Mouse (Mus musculus) heart, postnatal 0 days (tissue): ENCODE data around the gene Stambp. TPM values are rescaled to one million over a fixed set of nuclear protein-coding genes. Genes with fewer than 3 reads are reported as not detected.

Source experiments
- ATAC-seq: fragments of 200-750 bp; cut with Nextera tagmentation; 2 replicates; pipeline ENCODE4 v1.8.0; 2017; ENCODE audit warnings: low read depth, moderate number of reproducible peaks, moderate library complexity; ENCODE audit not compliant: insufficient read depth
- DNase-seq: peaks from one replicate; pipeline ENCODE4 v3.0.0-alpha.2; 2016; ENCODE audit warnings: low spot score
- H3K27ac ChIP-seq: fragments of 300-500 bp; sonication (generic); 2 replicates; pipeline ENCODE4 v1.5.1; 2014; ENCODE audit warnings: low read depth, mild to moderate bottlenecking
- H3K27me3 ChIP-seq: fragments of 300-500 bp; sonication (generic); 2 replicates; pipeline ENCODE4 v1.6.1; 2014; ENCODE audit warnings: low read length, mixed read lengths; ENCODE audit not compliant: control insufficient read depth, insufficient read depth
- H3K36me3 ChIP-seq: fragments of 300-500 bp; sonication (generic); replicated peaks from 2 replicates; pipeline ENCODE4 v1.6.1; 2014; ENCODE audit warnings: low read length, mixed read lengths; ENCODE audit not compliant: control insufficient read depth, insufficient read depth
- H3K4me1 ChIP-seq: fragments of 300-500 bp; sonication (generic); 2 replicates; pipeline ENCODE4 v1.6.1; 2014; ENCODE audit warnings: antibody characterized with exemption; ENCODE audit not compliant: control insufficient read depth, insufficient read depth
- H3K4me2 ChIP-seq: fragments of 300-500 bp; sonication (generic); 2 replicates; pipeline ENCODE4 v1.6.1; 2014; ENCODE audit warnings: low read depth, mild to moderate bottlenecking, low read length, moderate library complexity
- H3K4me3 ChIP-seq: fragments of 300-500 bp; sonication (generic); 2 replicates; pipeline ENCODE4 v1.5.1; 2014; ENCODE audit warnings: low read depth, low read length
- H3K9ac ChIP-seq: fragments of 300-500 bp; sonication (generic); replicated peaks from 2 replicates; pipeline ENCODE4 v1.6.1; 2014; ENCODE audit warnings: low read depth, low read length, mixed read lengths
- H3K9me3 ChIP-seq: fragments of 300-500 bp; sonication (generic); replicated peaks from 2 replicates; pipeline ENCODE4 v1.6.1; 2016; ENCODE audit warnings: low read length; ENCODE audit not compliant: control insufficient read depth
- CTCF ChIP-seq: IDR thresholded peaks from 2 replicates; pipeline ENCODE4 v1.5.1; 2016; ENCODE audit warnings: antibody characterized with exemption, control low read depth, low read depth
- EP300 ChIP-seq: IDR thresholded peaks from 2 replicates; pipeline ENCODE4 v1.6.1; 2016; ENCODE audit warnings: antibody characterized with exemption, low read depth
- WGBS: fragments of 180-500 bp; shearing (Covaris S2); extraction: QIAGEN DNeasy Blood & Tissue Kit; methylation state at CpG from one replicate; pipeline ENCODE4 v1.1.7; 2014; 5-methylcytosine and 5-hydroxymethylcytosine counted together
- polyA plus RNA-seq: library from polyadenylated mRNA; unstranded; fragments of >200 nt; fragmentation: Nextera tagmentation; extraction: Ambion mirVana; gene quantifications from 2 replicates; pipeline ENCODE4 v1.2.1, GENCODE M21; 2015
- total RNA-seq: library from RNA; depleted of rRNA; stranded (reverse); fragments of >200 nt; gene quantifications from 2 replicates; pipeline ENCODE4 v1.2.3, GENCODE M21; 2014; ENCODE audit warnings: low replicate concordance

Stambp gene
- total and polyA plus RNA-seq, 2 experiments from 2014 or later, result 1.5 to 22.9 TPM

DNA sequence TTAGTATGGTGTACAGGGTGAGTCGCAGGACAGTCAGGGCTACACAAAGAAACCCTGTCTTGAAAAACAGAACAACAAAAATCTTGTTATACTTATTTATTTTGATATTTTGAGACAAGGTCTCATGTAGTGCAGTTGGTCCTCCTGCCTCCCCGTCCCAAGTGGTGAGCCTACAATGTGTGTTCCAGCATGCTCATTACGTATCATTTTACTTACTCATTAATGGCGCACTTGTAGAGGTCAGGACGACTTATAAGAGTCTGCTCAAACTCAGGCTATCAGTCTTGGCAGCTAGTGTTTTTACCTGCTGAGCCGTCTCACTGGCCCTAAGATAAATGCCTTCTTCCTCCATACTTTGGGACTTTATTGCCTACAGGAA is 65.4 kb downstream of the Stambp start:
- H3K9ac ChIP-seq, result peak overlapping the region; percentile 77
- no peaks in the 10 kb centered on the region for H3K9me3 ChIP-seq
- peak overlapping the region; percentile 76 for H3K4me3 ChIP-seq
- H3K27ac ChIP-seq, result peak overlapping the region; percentile 100
- H3K36me3 ChIP-seq, result no peaks in the 10 kb centered on the region; the same call in 1 of the 2 replicates
- WGBS, result 17% methylated on average over 6 of the region's 6 CpGs
- no peak for DNase-seq
- no peak for ATAC-seq
- TF ChIP-seq CTCF (no peak), EP300 (no peak)
- no peaks in the 10 kb centered on the region for H3K27me3 ChIP-seq
- H3K4me2 ChIP-seq, result peak overlapping the region; percentile 86
- peaks cover 12% of the 10 kb centered on the region; the same call in 1 of the 2 replicates for H3K4me1 ChIP-seq

DNA sequence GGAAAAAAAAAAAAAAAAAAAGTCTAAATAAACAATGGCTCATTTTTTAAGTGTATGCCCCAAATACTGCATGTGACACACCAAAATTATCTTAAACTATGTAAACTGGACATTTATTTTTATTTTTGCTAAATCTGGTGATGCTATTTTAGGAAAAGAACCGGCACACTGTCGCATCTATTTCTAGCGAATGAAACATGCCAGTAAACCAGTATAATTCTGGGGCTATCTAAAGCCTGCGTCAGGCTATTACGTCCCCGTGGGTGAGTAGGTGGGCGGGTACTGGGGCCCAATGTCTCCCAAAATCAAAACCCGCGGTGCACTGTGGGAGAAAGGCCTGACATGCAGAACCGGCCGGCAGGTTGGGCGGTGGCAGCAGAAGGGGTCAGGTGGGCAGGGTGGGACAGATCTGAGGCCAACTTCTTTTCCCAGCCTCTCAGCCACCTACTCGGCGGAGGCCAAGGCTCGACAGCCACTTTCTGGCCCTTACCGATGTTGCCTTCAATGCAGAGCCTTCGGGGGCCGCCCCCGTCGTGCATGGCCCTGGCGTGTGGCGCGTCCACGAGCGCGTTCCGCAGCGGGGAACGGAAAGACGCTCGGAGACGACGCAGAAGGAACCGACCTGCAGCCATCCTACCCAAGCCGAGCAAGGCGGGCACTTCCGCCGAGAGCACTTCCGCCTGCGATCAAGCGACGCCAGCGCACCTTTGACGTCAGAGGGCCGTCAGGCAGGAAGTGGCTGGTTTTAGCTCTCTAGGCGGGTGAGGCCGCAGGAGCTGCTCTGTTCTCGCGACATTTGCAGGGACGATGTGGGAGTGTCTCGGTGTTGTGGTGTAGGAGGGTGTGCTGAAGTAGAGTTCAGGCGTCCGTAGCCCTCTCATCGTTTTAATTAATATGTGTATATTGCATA is 66.0 kb downstream of the Stambp start, which contains the start of gene Dguok:
Gene Dguok, minus strand, starts transcription at position 712 of the 910 bp plus-strand sequence.
- H3K27ac ChIP-seq, result peak within 1 kb of the TSS; percentile 100
- H3K4me3 ChIP-seq, result peak within 1 kb of the TSS; percentile 76
- peak within 1 kb of the TSS; percentile 77 for H3K9ac ChIP-seq
- H3K4me1 ChIP-seq, result peaks cover 16% of the 10 kb centered on the region; the same call in 1 of the 2 replicates
- H3K9me3 ChIP-seq, result no peaks in the 10 kb centered on the region
- DNase-seq (peak; percentile 99), ATAC-seq (peak; percentile 97)
- H3K36me3 ChIP-seq, result no peaks in the 10 kb centered on the region; the same call in 1 of the 2 replicates
- TF ChIP-seq EP300, result peak; percentile 69; the same call in 1 of the 2 replicates
- no peak for TF ChIP-seq CTCF
- H3K4me2 ChIP-seq, result peak within 1 kb of the TSS; percentile 86
- WGBS, result under 1% methylated on average over 54 of the region's 54 CpGs
- no peaks in the 10 kb centered on the region for H3K27me3 ChIP-seq

DNA sequence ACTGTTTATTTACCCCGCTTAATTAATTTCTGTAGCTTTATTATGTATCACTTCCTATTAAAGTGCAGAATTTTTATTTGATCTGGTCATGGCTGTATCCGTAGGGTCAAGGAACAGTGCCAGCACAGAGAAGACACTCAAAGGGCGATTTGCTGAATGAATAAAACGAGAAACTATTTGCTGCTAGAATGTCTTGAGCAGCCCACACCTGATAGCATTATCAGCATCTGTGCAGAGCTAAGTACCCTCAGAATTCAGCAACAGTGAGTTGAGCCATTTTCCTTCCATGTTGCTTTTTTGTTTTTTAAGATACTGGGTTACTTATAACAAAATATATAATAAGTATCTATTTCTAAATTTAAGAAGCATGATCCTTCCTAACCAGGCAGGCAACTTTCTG is 67.0 kb downstream of the Stambp start:
- DNase-seq (no peak), ATAC-seq (no peak)
- Histone ChIP-seq H3K9me3 (no peaks in the 10 kb centered on the region), H3K4me2 (peak overlapping the region; percentile 86), H3K4me3 (0 out of 2 replicates have a peak overlapping the region, but pooled peaks have one; percentile 76), H3K9ac (peak overlapping the region; percentile 77; the same call in 1 of the 2 replicates), H3K4me1 (peaks cover 16% of the 10 kb centered on the region; the same call in 1 of the 2 replicates), H3K27me3 (no peaks in the 10 kb centered on the region), H3K27ac (peak overlapping the region; percentile 100), H3K36me3 (no peaks in the 10 kb centered on the region; the same call in 1 of the 2 replicates)
- TF ChIP-seq EP300, result no peak
- no peak for TF ChIP-seq CTCF
- 72% methylated on average over 4 of the region's 4 CpGs for WGBS

DNA sequence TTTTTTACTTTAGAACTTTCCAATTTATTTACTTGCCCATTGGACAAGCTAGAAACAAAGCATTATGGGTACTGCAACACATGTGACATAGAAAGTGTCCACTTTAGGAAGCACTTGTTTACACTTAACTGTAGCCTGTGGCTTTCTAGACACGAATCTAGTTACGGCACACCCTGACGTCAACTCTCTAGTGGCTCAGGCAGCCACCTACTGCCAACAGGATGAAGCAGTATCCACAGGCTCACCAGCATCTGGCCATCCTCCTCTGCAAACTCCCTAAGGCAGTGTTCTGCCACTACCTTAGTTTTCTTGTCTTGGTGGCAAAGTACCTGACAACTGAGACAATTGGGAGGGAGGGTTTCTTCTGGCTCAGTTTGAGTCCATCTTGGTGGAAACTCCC is 69.2 kb downstream of the Stambp start:
- H3K4me2 ChIP-seq, result no peak overlapping the region
- ATAC-seq (no peak), DNase-seq (no peak)
- H3K36me3 ChIP-seq, result no peaks in the 10 kb centered on the region; the same call in 1 of the 2 replicates
- H3K9me3 ChIP-seq, result no peaks in the 10 kb centered on the region
- H3K9ac ChIP-seq, result no peak overlapping the region
- TF ChIP-seq EP300 (no peak), CTCF (no peak)
- H3K27ac ChIP-seq, result no peak overlapping the region
- peaks cover 16% of the 10 kb centered on the region; the same call in 1 of the 2 replicates for H3K4me1 ChIP-seq
- H3K27me3 ChIP-seq, result no peaks in the 10 kb centered on the region
- WGBS, result 69% methylated on average over 3 of the region's 3 CpGs
- no peak overlapping the region for H3K4me3 ChIP-seq

DNA sequence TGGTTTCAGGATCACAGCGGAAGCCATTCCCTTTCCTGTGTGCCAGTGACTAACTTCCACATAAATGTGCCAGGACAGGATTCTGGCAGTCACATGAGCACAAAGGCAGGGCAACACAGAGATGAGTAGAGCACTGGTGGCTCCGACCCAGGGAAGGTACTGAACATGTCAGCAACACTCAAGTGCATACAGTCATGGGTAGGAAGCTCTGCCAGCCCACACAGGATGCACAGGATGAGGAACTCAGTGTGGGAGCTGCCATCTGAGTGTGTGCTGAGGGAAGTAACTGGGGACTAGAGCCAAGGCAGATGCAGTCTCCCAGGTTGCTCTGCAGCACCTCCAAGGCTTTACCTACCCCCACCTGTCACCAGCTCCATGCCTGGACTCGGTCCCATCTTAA is 69.9 kb downstream of the Stambp start:
- peaks cover 18% of the 10 kb centered on the region for H3K4me1 ChIP-seq
- WGBS, result 66% methylated on average over 3 of the region's 3 CpGs
- DNase-seq (no peak), ATAC-seq (no peak)
- TF ChIP-seq CTCF (no peak), EP300 (no peak)
- no peaks in the 10 kb centered on the region for H3K9me3 ChIP-seq
- H3K9ac ChIP-seq, result no peak overlapping the region
- no peak overlapping the region for H3K4me3 ChIP-seq
- peak overlapping the region; percentile 6; the same call in 1 of the 2 replicates for H3K27ac ChIP-seq
- no peak overlapping the region for H3K4me2 ChIP-seq
- no peaks in the 10 kb centered on the region for H3K27me3 ChIP-seq
- no peaks in the 10 kb centered on the region; the same call in 1 of the 2 replicates for H3K36me3 ChIP-seq
